Mouse (Mus musculus): ENCODE measurements around the gene Pbx4. TPM values are rescaled to one million over a fixed set of nuclear protein-coding genes. Genes with fewer than 3 reads are reported as not detected.

Gene Pbx4
- polyA plus RNA-seq (2012): 0.13 and 0.24 TPM in 2 replicates

GRCm38 (mm10) chr8:69832298-69832853 is at the start of gene Pbx4:
Gene Pbx4 (plus strand): TSS chr8:69832491.
- H3K4me1 ChIP-seq (ENCODE audit: control insufficient read depth): peaks cover 13% of the 10 kb centered on the region
- H3K27me3 ChIP-seq (ENCODE audit: control insufficient read depth): peaks cover 11% of the 10 kb centered on the region
- H3K4me3 ChIP-seq (replicated peaks): peak within 1 kb of the TSS; percentile 72
- H3K9me3 ChIP-seq (ENCODE audit: control insufficient read depth, low read length): no peaks in the 10 kb centered on the region
- no peaks in the 10 kb centered on the region for H3K36me3 ChIP-seq (ENCODE audit: control insufficient read depth)
- TF ChIP-seq GATA1 (IDR thresholded peaks at IDR 0.05; ENCODE audit: low read length): peak; percentile 51; the same call in 1 of the 2 replicates
- no peak for TF ChIP-seq TAL1 (IDR thresholded peaks at IDR 0.05; ENCODE audit: low read length)

GRCm38 (mm10) chr8:69789105-69789504 is 43.2 kb upstream of the Pbx4 start:
- H3K36me3 ChIP-seq (ENCODE audit: control insufficient read depth): peaks cover 20% of the 10 kb centered on the region
- H3K4me1 ChIP-seq (ENCODE audit: control insufficient read depth): peaks cover 38% of the 10 kb centered on the region
- H3K4me3 ChIP-seq (replicated peaks): peak overlapping the region; percentile 19
- H3K27me3 ChIP-seq (ENCODE audit: control insufficient read depth): no peaks in the 10 kb centered on the region
- H3K9me3 ChIP-seq (ENCODE audit: control insufficient read depth, low read length): no peaks in the 10 kb centered on the region
- TF ChIP-seq GATA1 (IDR thresholded peaks at IDR 0.05; ENCODE audit: low read length): no peak
- no peak for TF ChIP-seq TAL1 (IDR thresholded peaks at IDR 0.05; ENCODE audit: low read length)

GRCm38 (mm10) chr8:69789731-69790130 is 42.6 kb upstream of the Pbx4 start:
- Histone ChIP-seq H3K9me3 (ENCODE audit: control insufficient read depth, low read length) (no peaks in the 10 kb centered on the region), H3K4me3 (replicated peaks) (peak overlapping the region; percentile 100), H3K4me1 (ENCODE audit: control insufficient read depth) (peaks cover 40% of the 10 kb centered on the region), H3K36me3 (ENCODE audit: control insufficient read depth) (peaks cover 26% of the 10 kb centered on the region), H3K27me3 (ENCODE audit: control insufficient read depth) (no peaks in the 10 kb centered on the region)
- TF ChIP-seq TAL1 (IDR thresholded peaks at IDR 0.05; ENCODE audit: low read length): no peak
- no peak for TF ChIP-seq GATA1 (IDR thresholded peaks at IDR 0.05; ENCODE audit: low read length)

DNA sequence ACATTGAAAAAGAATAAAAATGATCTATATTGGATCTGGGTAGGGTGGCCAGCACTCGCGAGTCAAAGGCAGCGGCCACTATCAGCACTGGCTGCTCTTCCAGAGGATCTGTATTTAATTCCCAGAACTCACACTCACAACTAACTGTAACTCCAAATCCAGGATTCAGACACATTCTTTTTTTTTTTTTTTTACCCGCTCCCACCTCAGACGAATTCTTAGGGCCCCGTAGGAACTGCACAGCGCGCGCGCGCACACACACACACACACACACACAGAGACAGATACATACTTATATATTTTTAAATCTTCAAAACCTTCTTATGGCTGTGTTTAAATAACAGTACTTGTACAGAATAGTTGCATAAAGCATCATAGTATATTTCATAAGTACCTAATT is 41.9 kb upstream of the Pbx4 start:
- Histone ChIP-seq H3K27me3 (ENCODE audit: control insufficient read depth) (no peaks in the 10 kb centered on the region), H3K4me3 (replicated peaks) (peak overlapping the region; percentile 100), H3K36me3 (ENCODE audit: control insufficient read depth) (peaks cover 33% of the 10 kb centered on the region), H3K4me1 (ENCODE audit: control insufficient read depth) (peaks cover 40% of the 10 kb centered on the region), H3K9me3 (ENCODE audit: control insufficient read depth, low read length) (no peaks in the 10 kb centered on the region)
- TF ChIP-seq GATA1 (IDR thresholded peaks at IDR 0.05; ENCODE audit: low read length): no peak
- no peak for TF ChIP-seq TAL1 (IDR thresholded peaks at IDR 0.05; ENCODE audit: low read length)

DNA sequence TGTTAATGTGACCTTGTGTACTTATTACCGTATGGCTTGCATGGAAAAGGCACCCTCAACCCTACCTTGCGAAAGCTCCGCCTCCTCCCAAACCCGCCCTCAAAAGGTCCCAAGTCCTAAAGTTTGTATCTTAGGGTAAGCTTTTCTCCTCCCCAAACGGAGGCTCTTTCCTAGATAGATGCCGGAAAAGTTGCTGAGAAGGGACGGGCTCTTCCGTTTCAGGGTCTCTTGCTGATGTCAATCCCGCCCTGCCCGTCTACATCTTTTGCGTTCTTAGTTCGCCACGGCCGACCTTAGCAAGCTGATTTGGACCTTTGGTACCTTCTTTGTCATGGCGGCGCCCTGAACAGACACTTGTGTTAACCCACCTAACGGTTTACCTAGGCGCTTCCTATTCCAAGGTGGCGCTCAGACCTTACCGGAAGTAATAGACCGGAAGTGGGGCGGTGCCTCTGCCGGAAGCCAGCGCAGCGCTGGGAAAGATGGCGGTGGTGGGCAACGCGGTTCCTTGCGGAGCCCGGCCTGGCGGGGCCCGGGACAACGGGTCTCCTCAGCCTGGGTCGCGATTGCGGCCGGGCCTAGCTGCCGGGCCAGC is 41.4 kb upstream of the Pbx4 start, which contains the start of the genes Atp13a1 and Zfp866:
TSS of gene Atp13a1 (plus strand) at position 391 of the 595 bp plus-strand sequence.
TSS of gene Zfp866 (minus strand) at position 406 of the 595 bp plus-strand sequence.
- peaks cover 38% of the 10 kb centered on the region for H3K36me3 ChIP-seq (ENCODE audit: control insufficient read depth)
- H3K4me3 ChIP-seq (replicated peaks): peak within 1 kb of the TSS; percentile 100
- H3K4me1 ChIP-seq (ENCODE audit: control insufficient read depth): peaks cover 40% of the 10 kb centered on the region
- no peaks in the 10 kb centered on the region for H3K27me3 ChIP-seq (ENCODE audit: control insufficient read depth)
- TF ChIP-seq TAL1 (IDR thresholded peaks at IDR 0.05; ENCODE audit: low read length) (no peak), GATA1 (IDR thresholded peaks at IDR 0.05; ENCODE audit: low read length) (no peak)
- no peaks in the 10 kb centered on the region for H3K9me3 ChIP-seq (ENCODE audit: control insufficient read depth, low read length)

DNA sequence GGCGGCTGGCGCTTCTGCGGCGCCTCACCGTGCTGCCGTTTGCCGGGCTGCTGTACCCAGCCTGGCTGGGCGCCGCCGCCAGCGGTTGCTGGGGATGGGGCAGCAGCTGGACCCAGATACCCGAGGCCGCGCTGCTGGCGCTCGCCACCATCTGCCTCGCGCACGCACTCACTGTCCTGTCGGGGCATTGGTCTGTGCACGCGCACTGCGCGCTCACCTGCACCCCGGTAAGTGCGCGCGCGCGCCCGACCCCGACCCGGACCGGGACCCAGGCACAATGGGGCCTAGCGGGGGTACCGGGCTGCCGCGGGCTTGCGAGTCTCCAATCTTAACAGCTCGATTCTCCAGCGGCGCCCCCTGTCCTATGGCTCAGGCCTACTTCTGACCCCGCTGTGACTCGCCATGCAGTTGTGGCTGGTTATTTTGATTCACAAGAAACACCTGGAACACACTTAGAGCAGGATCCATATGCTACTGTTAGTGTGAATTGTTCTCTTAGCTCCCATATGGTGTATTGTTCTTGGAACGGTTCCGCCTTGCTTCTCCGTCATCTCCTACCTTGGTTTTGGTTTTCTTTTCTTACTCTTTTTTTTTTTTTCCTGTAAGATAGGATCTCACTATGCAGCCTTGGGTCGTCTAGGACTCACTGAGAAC is 40.7 kb upstream of the Pbx4 start:
- H3K4me1 ChIP-seq (ENCODE audit: control insufficient read depth): peaks cover 40% of the 10 kb centered on the region
- no peak for TF ChIP-seq GATA1 (IDR thresholded peaks at IDR 0.05; ENCODE audit: low read length)
- TF ChIP-seq TAL1 (IDR thresholded peaks at IDR 0.05; ENCODE audit: low read length): no peak
- H3K4me3 ChIP-seq (replicated peaks): peak overlapping the region; percentile 100
- H3K9me3 ChIP-seq (ENCODE audit: control insufficient read depth, low read length): no peaks in the 10 kb centered on the region
- H3K36me3 ChIP-seq (ENCODE audit: control insufficient read depth): peaks cover 44% of the 10 kb centered on the region
- H3K27me3 ChIP-seq (ENCODE audit: control insufficient read depth): no peaks in the 10 kb centered on the region

DNA sequence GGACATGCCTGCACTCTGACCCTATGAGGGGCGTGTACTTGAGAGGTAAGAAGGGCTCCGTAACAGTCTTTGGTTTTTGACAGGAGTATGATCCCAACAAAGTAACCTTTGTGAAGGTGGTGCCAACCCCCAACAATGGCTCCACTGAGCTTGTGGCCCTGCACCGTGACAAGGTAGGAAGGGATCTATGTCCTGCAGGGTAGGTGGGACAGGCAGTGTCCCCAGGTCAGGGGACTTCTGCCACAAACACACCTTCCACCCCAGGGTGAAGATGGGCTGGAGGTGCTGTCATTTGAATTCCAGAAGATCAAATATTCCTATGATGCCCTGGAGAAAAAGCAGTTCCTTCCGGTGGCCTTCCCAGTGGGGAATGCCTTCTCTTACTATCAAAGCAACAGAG is 38.6 kb upstream of the Pbx4 start:
- no peak overlapping the region for H3K4me3 ChIP-seq (replicated peaks)
- H3K27me3 ChIP-seq (ENCODE audit: control insufficient read depth): no peaks in the 10 kb centered on the region
- H3K4me1 ChIP-seq (ENCODE audit: control insufficient read depth): peaks cover 40% of the 10 kb centered on the region
- peaks cover 66% of the 10 kb centered on the region for H3K36me3 ChIP-seq (ENCODE audit: control insufficient read depth)
- no peak for TF ChIP-seq TAL1 (IDR thresholded peaks at IDR 0.05; ENCODE audit: low read length)
- no peak for TF ChIP-seq GATA1 (IDR thresholded peaks at IDR 0.05; ENCODE audit: low read length)
- no peaks in the 10 kb centered on the region for H3K9me3 ChIP-seq (ENCODE audit: control insufficient read depth, low read length)

DNA sequence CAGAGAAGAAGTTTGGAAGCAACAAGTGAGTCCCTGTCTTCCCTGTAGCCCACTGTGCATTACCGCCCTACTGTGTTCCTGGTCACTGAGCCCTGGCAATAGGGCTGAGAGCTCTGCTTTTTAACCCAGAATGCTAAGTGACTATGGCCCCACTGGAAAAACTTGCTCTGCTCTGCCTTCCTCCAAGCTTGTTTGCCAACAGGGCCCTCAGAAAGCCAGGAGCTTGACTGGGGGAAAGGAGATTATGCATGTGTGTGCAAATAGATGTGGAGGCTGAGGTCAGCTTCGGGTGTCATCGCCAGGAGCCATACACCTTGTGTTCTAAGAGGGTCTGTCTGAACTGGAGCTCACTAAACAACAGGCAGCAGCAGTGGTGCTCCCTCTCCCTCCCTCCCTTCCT is 38.2 kb upstream of the Pbx4 start:
- TF ChIP-seq GATA1 (IDR thresholded peaks at IDR 0.05; ENCODE audit: low read length): no peak
- no peak for TF ChIP-seq TAL1 (IDR thresholded peaks at IDR 0.05; ENCODE audit: low read length)
- Histone ChIP-seq H3K4me1 (ENCODE audit: control insufficient read depth) (peaks cover 38% of the 10 kb centered on the region), H3K27me3 (ENCODE audit: control insufficient read depth) (no peaks in the 10 kb centered on the region), H3K36me3 (ENCODE audit: control insufficient read depth) (peaks cover 68% of the 10 kb centered on the region), H3K4me3 (replicated peaks) (no peak overlapping the region), H3K9me3 (ENCODE audit: control insufficient read depth, low read length) (no peaks in the 10 kb centered on the region)

- TF ChIP-seq TAL1 (IDR thresholded peaks at IDR 0.05; ENCODE audit: low read length) (no peak), GATA1 (IDR thresholded peaks at IDR 0.05; ENCODE audit: low read length) (no peak)
- Histone ChIP-seq H3K36me3 (ENCODE audit: control insufficient read depth) (peaks cover 74% of the 10 kb centered on the region), H3K4me3 (replicated peaks) (no peak overlapping the region), H3K9me3 (ENCODE audit: control insufficient read depth, low read length) (no peaks in the 10 kb centered on the region), H3K27me3 (ENCODE audit: control insufficient read depth) (no peaks in the 10 kb centered on the region), H3K4me1 (ENCODE audit: control insufficient read depth) (peaks cover 30% of the 10 kb centered on the region)
Observed at GRCm38 (mm10) chr8:69794901-69795300, 37.4 kb upstream of the Pbx4 start.
